Mouse (Mus musculus) thymus, adult 2 months (tissue): ENCODE measurements around the gene Rreb1. TPM values are rescaled to one million over a fixed set of nuclear protein-coding genes. Genes with fewer than 3 reads are reported as not detected.

Source experiments
- DNase-seq: peaks from one replicate; pipeline ENCODE4 v3.0.0; 2021
- H3K27ac ChIP-seq: fragments of 200-500 bp; 2 replicates; pipeline ENCODE4 v1.5.1; 2012; ENCODE audit warnings: low read length, control low read depth; ENCODE audit not compliant: control insufficient read depth, insufficient read depth
- H3K27me3 ChIP-seq: fragments of 200-500 bp; 2 replicates; pipeline ENCODE4 v1.6.1; 2012; ENCODE audit warnings: mild to moderate bottlenecking, low read length, moderate library complexity, mixed read lengths; ENCODE audit not compliant: control insufficient read depth, insufficient read depth
- H3K36me3 ChIP-seq: fragments of 200-500 bp; 2 replicates; pipeline ENCODE4 v1.6.1; 2012; ENCODE audit warnings: mild to moderate bottlenecking, low read length, moderate library complexity; ENCODE audit not compliant: control insufficient read depth, insufficient read depth
- H3K4me1 ChIP-seq: fragments of 200-500 bp; replicated peaks from 2 replicates; pipeline ENCODE4 v1.6.1; 2012; ENCODE audit warnings: low read length; ENCODE audit not compliant: control insufficient read depth, insufficient read depth
- H3K4me3 ChIP-seq: fragments of 200-500 bp; 2 replicates; pipeline ENCODE4 v1.5.1; 2012; ENCODE audit warnings: mild to moderate bottlenecking, low read length, control low read depth, moderate library complexity; ENCODE audit not compliant: control insufficient read depth, insufficient read depth
- CTCF ChIP-seq: fragments of 200-500 bp; IDR thresholded peaks from 2 replicates; pipeline ENCODE4 v1.5.1; 2012; ENCODE audit warnings: mild to moderate bottlenecking, control low read depth, low read length, moderate library complexity, borderline replicate concordance; ENCODE audit not compliant: control insufficient read depth, poor library complexity, insufficient read depth; ENCODE audit errors: extremely low read depth
- POLR2A ChIP-seq: fragments of 200-500 bp; IDR thresholded peaks from 2 replicates; pipeline ENCODE4 v1.6.1; 2012; ENCODE audit warnings: mild to moderate bottlenecking, low read length, control low read depth, moderate library complexity; ENCODE audit not compliant: control insufficient read depth, poor library complexity, insufficient read depth; ENCODE audit errors: extremely low read depth
- WGBS: fragments of 180-500 bp; shearing (Covaris S2); methylation state at CpG from one replicate; pipeline ENCODE4 v1.1.7; 2018; 5-methylcytosine and 5-hydroxymethylcytosine counted together
- polyA plus RNA-seq: library from polyadenylated mRNA; depleted of rRNA; stranded (reverse); fragments of >200 nt; gene quantifications from 2 replicates; pipeline ENCODE4 v1.2.3, GENCODE M21; 2012

The Rreb1 gene
- polyA plus RNA-seq, 1 experiment = 37.5 TPM

DNA sequence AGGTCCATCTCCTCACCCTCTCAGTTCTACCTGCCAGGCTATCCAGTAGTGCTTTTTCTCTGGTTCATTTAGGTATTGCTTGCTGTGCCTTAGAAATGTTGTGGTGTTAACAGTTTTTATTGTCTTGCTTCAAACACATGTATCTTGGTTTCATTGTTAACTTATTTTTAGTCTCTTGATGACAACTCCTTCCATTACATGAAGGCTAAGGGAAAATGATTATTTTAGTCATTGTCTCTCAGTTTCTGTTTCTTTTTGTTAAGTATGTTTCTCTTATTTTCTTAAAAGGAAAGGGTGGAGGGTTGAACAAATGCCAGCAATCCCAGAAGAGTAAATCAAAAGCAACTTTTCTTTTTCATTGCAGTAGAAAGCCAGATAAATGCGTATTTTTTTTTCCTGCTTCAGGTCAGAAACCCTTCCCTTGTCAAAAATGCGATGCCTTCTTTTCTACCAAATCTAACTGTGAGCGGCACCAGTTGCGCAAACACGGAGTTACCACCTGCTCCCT, 163.0 kb downstream of the Rreb1 start:
- WGBS = 97% methylated on average over 5 of the region's 5 CpGs
- Histone ChIP-seq H3K4me1 (no peaks in the 10 kb centered on the region; the same call in 1 of the 2 replicates), H3K27me3 (no peaks in the 10 kb centered on the region), H3K27ac (no peak overlapping the region), H3K4me3 (no peak overlapping the region), H3K36me3 (no peaks in the 10 kb centered on the region; the same call in 1 of the 2 replicates)
- TF ChIP-seq CTCF = no peak
- no peak for TF ChIP-seq POLR2A
- DNase-seq = no peak

DNA sequence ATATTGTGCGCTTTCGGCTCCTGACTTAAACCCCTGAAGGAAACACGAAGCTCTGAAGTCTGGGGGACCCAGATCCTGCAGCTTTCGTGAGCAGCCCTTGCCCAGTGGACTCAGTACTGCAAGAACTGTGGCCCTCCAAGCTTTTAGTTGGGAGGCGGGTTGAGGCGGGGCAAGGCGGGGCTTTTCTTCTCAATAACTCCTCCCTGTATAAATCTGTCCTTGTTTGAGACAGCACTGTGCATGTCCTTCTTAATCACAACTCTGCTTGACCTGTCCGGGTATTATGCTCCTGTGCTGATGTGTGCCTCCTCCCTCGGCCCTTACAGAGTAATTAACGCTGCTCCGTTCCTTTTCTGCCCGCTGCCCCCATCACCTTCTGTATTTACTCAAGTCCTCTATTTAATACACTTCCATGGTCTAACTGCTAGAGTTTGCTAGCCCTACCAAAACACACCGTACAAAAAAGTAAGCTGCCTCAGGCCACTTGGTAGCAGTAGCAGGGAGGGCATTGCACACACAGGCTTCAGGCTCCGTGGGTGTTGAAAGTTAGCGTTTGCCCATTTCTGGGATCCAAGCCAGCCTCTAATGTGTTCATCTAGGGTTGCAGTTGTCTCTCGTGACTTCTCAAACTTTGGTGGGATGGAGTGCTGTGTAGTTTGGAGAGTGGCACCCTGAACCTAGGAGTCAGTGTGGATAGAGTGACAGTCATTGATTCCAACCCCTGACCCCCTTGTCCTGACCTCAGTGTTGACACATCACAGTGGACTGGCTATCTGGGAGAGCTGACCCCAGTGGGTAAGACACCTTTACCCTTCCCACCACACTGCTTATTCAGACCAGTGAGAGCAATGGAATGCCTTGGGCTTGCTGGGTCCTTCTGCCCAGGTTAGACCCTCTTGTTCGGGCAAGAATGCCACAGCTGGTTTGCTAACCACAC, 164.0 kb downstream of the Rreb1 start:
- 93% methylated on average over 17 of the region's 17 CpGs for WGBS
- Histone ChIP-seq H3K36me3 (peaks cover 4% of the 10 kb centered on the region), H3K27me3 (no peaks in the 10 kb centered on the region), H3K4me1 (no peaks in the 10 kb centered on the region; the same call in 1 of the 2 replicates), H3K27ac (no peak overlapping the region), H3K4me3 (no peak overlapping the region)
- TF ChIP-seq CTCF = no peak
- TF ChIP-seq POLR2A = no peak
- no peak for DNase-seq

DNA sequence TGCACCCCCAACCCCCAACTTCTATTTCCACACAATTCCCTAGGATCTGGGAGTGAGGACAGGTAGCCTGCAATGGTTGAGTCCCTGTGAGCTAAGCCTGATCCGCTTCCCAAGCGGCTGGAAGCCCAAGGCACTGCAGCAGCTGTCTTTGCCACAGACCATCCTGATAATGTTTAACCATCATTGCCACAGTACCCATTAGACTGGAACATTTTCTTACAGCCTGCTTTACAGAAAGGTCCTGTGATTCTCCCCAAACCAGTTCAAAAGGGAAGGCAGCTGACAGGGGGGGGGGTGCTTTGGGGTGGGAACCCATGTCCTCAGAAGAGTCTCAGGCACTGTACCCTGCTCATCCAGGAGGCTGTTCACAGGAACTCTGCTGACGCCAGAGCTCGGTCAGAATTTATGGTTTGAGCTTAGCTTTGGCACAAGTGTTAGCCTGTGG, 164.7 kb downstream of the Rreb1 start:
- no peak overlapping the region for H3K27ac ChIP-seq
- H3K4me1 ChIP-seq = no peaks in the 10 kb centered on the region; the same call in 1 of the 2 replicates
- DNase-seq = no peak
- peaks cover 9% of the 10 kb centered on the region for H3K36me3 ChIP-seq
- 90% methylated on average over 4 of the region's 4 CpGs for WGBS
- TF ChIP-seq CTCF = no peak
- TF ChIP-seq POLR2A = no peak
- H3K4me3 ChIP-seq = no peak overlapping the region
- no peaks in the 10 kb centered on the region for H3K27me3 ChIP-seq

DNA sequence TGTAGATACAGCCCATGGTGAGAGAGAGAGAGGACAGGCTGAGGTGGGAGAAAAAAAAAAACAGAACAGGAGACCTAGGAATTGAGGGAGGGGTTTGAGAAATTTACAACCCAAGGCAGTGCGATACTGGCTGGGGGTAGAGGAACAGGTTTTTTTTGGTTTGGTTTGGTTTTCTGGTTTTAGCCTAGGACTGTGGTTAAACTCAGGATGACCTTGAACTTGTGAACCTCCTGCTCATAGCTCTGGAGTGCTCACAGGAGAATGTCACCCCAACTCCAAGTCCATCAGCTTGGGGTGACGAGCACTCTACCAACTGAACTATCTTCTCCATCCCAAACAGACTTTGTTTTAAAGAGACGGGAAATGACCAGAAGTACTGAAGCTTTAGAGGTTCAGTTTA, 165.3 kb downstream of the Rreb1 start:
- H3K4me1 ChIP-seq = no peaks in the 10 kb centered on the region; the same call in 1 of the 2 replicates
- H3K27me3 ChIP-seq = no peaks in the 10 kb centered on the region
- no peak overlapping the region for H3K27ac ChIP-seq
- WGBS = 96% methylated on average over 3 of the region's 3 CpGs
- no peak for DNase-seq
- TF ChIP-seq CTCF (no peak), POLR2A (no peak)
- H3K4me3 ChIP-seq = no peak overlapping the region
- H3K36me3 ChIP-seq = peaks cover 9% of the 10 kb centered on the region

DNA sequence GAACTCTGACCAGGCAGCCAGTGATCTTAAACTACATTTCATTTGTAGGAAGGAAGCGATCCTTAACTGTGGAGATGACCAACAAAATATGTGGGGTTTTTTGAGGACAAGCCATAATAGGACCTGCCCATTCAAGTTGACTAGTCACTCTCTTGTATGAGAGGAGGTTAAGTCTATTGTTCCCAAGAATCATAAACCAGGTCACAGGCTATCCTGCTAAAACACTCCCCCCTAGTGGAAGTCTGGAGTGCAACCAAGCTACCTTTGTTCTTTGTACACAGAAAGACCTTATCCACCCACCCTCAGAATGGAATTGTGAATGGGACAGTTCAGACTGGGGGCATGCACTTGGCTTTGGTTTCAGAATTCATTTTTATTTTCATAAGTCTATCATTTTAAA, 166.1 kb downstream of the Rreb1 start:
- no peaks in the 10 kb centered on the region for H3K27me3 ChIP-seq
- DNase-seq = peak; percentile 64
- 97% methylated on average over 1 of the region's 1 CpGs for WGBS
- no peak overlapping the region for H3K27ac ChIP-seq
- no peak overlapping the region for H3K4me3 ChIP-seq
- no peaks in the 10 kb centered on the region; the same call in 1 of the 2 replicates for H3K4me1 ChIP-seq
- H3K36me3 ChIP-seq = peaks cover 15% of the 10 kb centered on the region
- TF ChIP-seq CTCF = no peak
- TF ChIP-seq POLR2A = no peak

DNA sequence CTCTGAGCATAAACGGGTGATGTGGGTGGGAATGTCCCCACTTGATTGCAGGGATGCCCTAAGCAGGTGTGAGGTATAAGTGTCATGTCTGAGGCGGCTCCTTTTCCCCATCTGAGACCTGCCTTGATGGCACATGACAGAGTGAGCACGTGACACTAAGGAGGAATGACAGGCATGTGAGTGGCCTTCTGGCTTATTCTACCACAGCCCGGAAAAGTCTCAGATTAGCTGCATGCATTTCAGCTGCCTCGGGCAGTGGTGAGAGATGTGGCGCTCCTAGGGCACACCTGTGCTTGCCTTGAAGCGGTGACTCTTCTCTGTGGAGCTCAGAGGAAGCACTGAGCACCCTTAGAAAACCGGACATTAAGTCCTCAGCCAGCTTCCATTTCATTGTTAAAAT, 167.2 kb downstream of the Rreb1 start:
- Histone ChIP-seq H3K4me3 (no peak overlapping the region), H3K27ac (no peak overlapping the region), H3K27me3 (no peaks in the 10 kb centered on the region), H3K4me1 (no peaks in the 10 kb centered on the region; the same call in 1 of the 2 replicates), H3K36me3 (peaks cover 26% of the 10 kb centered on the region)
- DNase-seq = no peak
- 94% methylated on average over 8 of the region's 8 CpGs for WGBS
- TF ChIP-seq POLR2A = no peak
- no peak for TF ChIP-seq CTCF

DNA sequence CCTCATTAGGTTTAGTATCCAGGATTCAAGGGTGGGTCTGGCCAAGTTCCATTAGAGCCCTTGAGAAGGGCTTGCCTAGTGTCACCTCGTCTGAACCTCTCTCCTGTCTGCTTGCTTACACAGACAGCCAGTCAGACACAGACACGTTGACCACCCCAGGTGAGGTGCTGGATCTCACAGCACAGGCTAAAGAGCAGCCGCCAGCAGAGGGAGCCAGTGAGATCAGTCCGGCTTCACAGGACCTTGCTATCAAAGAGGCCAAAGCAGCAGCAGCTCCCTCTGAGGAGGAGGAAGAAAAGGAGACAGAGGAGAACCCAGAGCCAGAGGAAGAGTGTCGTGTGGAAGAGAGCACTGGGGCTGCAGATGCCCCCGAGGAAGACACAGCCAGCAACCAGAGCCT, 168.5 kb downstream of the Rreb1 start:
- TF ChIP-seq POLR2A = no peak
- peak; percentile 92 for TF ChIP-seq CTCF
- Histone ChIP-seq H3K27me3 (no peaks in the 10 kb centered on the region), H3K4me3 (no peak overlapping the region), H3K4me1 (no peaks in the 10 kb centered on the region; the same call in 1 of the 2 replicates), H3K27ac (no peak overlapping the region), H3K36me3 (peaks cover 30% of the 10 kb centered on the region)
- DNase-seq = peak; percentile 81
- WGBS = 38% methylated on average over 6 of the region's 6 CpGs
